Mouse (Mus musculus): Measurements from ENCODE around the gene Dst. TPM values are rescaled to one million over a fixed set of nuclear protein-coding genes. Genes with fewer than 3 reads are reported as not detected.

The Dst gene
- polyA plus RNA-seq, 1 experiment from 2014 or later = 44.3 TPM

DNA sequence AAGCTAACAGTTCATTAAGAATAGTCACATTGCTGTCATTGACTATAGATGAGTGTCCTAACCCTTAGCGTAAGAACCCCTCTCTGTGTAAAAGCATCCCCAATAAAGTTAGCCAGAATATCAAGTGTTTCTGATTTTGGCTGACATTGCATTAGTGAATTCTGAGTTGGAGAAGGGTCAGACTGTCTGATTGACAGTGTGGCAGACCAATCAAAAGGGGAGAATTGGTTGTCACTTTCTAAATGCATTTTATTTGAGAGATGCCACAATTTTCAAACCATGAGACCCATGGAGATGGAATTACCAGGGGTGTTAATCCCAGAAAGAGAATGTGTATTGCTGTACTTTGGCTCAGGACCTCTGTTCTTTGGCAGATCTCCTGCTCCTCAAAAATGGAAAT, 125.5 kb downstream of the Dst start:
- H3K27me3 ChIP-seq (ENCODE audit: control insufficient read depth, insufficient read depth, low read length) = no peaks in the 10 kb centered on the region
- no peak overlapping the region for H3K4me2 ChIP-seq (replicated peaks; ENCODE audit: low read depth, low read length)
- H3K4me3 ChIP-seq (ENCODE audit: low read length) = no peak overlapping the region
- no peak overlapping the region for H3K27ac ChIP-seq (ENCODE audit: low read depth, low read length)
- 32% methylated on average over 1 of the region's 1 CpGs for WGBS
- no peaks in the 10 kb centered on the region for H3K36me3 ChIP-seq (ENCODE audit: control insufficient read depth, insufficient read depth, low read length)
- H3K9me3 ChIP-seq (ENCODE audit: control insufficient read depth, low read length) = 0 out of 2 replicates have a peak, but pooled peaks cover 2% of the 10 kb centered on the region
- H3K9ac ChIP-seq (ENCODE audit: low read depth, low read length) = no peak overlapping the region
- ATAC-seq (ENCODE audit: low FRiP score, low TSS enrichment) = no peak
- peaks cover 25% of the 10 kb centered on the region; the same call in 1 of the 2 replicates for H3K4me1 ChIP-seq (ENCODE audit: control insufficient read depth, insufficient read depth, low read length)

DNA sequence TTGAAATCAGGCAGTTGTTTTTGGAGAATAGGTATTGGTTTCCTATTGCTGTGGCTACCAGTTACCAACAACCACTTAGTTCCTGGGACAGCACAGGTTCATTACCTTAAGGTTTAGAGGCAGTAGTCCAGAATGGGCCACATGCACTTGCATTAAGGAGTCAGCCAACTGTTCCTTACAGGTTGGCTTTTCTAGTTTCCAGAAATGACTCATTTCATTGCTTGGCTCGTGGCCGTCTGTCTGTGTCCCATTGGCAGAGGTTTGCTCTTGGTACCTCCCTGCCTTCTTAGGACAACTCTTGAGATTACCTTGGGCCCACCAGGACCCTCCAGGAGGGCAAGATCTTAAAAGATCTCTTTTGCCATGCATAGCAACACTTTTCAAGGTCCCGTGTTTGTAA, 125.9 kb downstream of the Dst start:
- Histone ChIP-seq H3K4me3 (ENCODE audit: low read length) (no peak overlapping the region), H3K4me2 (replicated peaks; ENCODE audit: low read depth, low read length) (no peak overlapping the region), H3K27me3 (ENCODE audit: control insufficient read depth, insufficient read depth, low read length) (no peaks in the 10 kb centered on the region), H3K36me3 (ENCODE audit: control insufficient read depth, insufficient read depth, low read length) (no peaks in the 10 kb centered on the region), H3K4me1 (ENCODE audit: control insufficient read depth, insufficient read depth, low read length) (peaks cover 25% of the 10 kb centered on the region; the same call in 1 of the 2 replicates), H3K9ac (ENCODE audit: low read depth, low read length) (no peak overlapping the region), H3K9me3 (ENCODE audit: control insufficient read depth, low read length) (0 out of 2 replicates have a peak, but pooled peaks cover 3% of the 10 kb centered on the region), H3K27ac (ENCODE audit: low read depth, low read length) (no peak overlapping the region)
- 86% methylated on average over 3 of the region's 3 CpGs for WGBS
- no peak for ATAC-seq (ENCODE audit: low FRiP score, low TSS enrichment)

DNA sequence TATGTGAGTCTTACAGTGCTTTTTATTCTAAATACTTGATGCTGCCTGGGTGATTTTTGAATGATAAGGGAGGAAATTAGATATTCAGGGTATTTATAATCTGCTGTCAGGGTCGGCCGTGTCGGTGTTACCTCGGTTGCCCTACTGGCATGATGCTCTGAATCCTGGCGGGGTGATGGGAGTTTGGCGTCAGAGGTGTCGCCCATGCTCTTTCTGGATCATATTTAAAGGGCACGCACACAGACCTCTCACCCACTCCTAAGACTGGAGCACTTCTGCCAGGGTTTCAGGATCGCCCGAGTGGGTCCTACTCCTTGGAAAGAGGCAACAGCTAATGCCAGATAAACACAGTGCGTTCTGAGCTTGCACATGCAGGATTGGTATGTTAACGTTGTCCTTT, 128.1 kb downstream of the Dst start:
- Histone ChIP-seq H3K27me3 (ENCODE audit: control insufficient read depth, insufficient read depth, low read length) (no peaks in the 10 kb centered on the region), H3K36me3 (ENCODE audit: control insufficient read depth, insufficient read depth, low read length) (no peaks in the 10 kb centered on the region)
- WGBS = 72% methylated on average over 12 of the region's 12 CpGs

DNA sequence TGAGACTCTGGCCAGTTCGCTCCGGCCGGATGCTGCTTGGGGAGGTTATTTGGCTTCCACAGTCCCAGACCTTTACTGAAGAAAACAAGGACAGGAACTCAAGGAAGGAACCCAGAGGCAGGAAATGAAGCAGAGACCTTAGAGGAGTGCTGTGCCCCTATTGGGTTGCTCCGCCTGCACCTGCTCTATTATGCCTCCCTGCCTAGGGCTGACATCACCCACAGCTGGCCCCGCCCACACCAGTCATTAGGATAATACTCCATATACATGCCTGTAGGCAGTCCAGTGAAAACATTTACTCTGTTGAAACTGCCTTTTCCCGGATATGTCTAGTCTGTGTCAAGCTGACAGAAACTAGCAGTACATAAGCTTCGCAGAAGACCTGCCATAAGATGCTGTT, 130.5 kb downstream of the Dst start:
- ATAC-seq (ENCODE audit: low FRiP score, low TSS enrichment) = no peak
- Histone ChIP-seq H3K27ac (ENCODE audit: low read depth, low read length) (no peak overlapping the region), H3K4me3 (ENCODE audit: low read length) (no peak overlapping the region), H3K4me2 (replicated peaks; ENCODE audit: low read depth, low read length) (no peak overlapping the region), H3K4me1 (ENCODE audit: control insufficient read depth, insufficient read depth, low read length) (peaks cover 18% of the 10 kb centered on the region), H3K9ac (ENCODE audit: low read depth, low read length) (no peak overlapping the region), H3K36me3 (ENCODE audit: control insufficient read depth, insufficient read depth, low read length) (no peaks in the 10 kb centered on the region), H3K9me3 (ENCODE audit: control insufficient read depth, low read length) (0 out of 2 replicates have a peak, but pooled peaks cover 3% of the 10 kb centered on the region), H3K27me3 (ENCODE audit: control insufficient read depth, insufficient read depth, low read length) (no peaks in the 10 kb centered on the region)
- WGBS = 91% methylated on average over 7 of the region's 7 CpGs

More for the DNA sequence above, 128.1 kb downstream of the Dst start:
- H3K4me3 ChIP-seq (ENCODE audit: low read length) = no peak overlapping the region
- no peak overlapping the region for H3K4me2 ChIP-seq (replicated peaks; ENCODE audit: low read depth, low read length)
- no peak for ATAC-seq (ENCODE audit: low FRiP score, low TSS enrichment)
- H3K27ac ChIP-seq (ENCODE audit: low read depth, low read length) = no peak overlapping the region
- peaks cover 19% of the 10 kb centered on the region; the same call in 1 of the 2 replicates for H3K4me1 ChIP-seq (ENCODE audit: control insufficient read depth, insufficient read depth, low read length)
- H3K9ac ChIP-seq (ENCODE audit: low read depth, low read length) = no peak overlapping the region
- 0 out of 2 replicates have a peak, but pooled peaks cover 3% of the 10 kb centered on the region for H3K9me3 ChIP-seq (ENCODE audit: control insufficient read depth, low read length)

DNA sequence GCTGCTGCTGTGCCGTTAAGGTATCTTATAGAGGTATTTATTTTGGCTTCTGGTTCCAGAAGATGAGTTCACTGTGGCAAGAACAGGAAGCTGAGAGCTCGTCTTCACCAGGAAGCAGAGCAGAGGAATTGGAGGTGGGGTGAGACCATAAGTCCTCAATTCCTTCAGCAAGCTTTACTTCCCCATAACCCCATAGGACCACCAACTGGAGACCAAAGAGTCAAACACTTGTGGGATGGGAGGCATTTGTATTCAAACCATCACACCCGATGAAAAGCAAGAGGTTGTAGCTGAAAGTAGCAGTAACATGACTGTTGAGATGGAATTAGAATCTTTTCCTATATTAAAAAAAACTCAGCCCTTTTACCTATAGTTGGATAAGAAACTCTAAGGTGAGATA, 132.0 kb downstream of the Dst start:
- Histone ChIP-seq H3K4me2 (replicated peaks; ENCODE audit: low read depth, low read length) (no peak overlapping the region), H3K4me1 (ENCODE audit: control insufficient read depth, insufficient read depth, low read length) (peaks cover 15% of the 10 kb centered on the region), H3K9ac (ENCODE audit: low read depth, low read length) (no peak overlapping the region), H3K27me3 (ENCODE audit: control insufficient read depth, insufficient read depth, low read length) (no peaks in the 10 kb centered on the region), H3K27ac (ENCODE audit: low read depth, low read length) (no peak overlapping the region), H3K36me3 (ENCODE audit: control insufficient read depth, insufficient read depth, low read length) (no peaks in the 10 kb centered on the region), H3K9me3 (ENCODE audit: control insufficient read depth, low read length) (0 out of 2 replicates have a peak, but pooled peaks cover 3% of the 10 kb centered on the region), H3K4me3 (ENCODE audit: low read length) (no peak overlapping the region)
- ATAC-seq (ENCODE audit: low FRiP score, low TSS enrichment) = no peak
- 47% methylated on average over 3 of the region's 3 CpGs for WGBS

DNA sequence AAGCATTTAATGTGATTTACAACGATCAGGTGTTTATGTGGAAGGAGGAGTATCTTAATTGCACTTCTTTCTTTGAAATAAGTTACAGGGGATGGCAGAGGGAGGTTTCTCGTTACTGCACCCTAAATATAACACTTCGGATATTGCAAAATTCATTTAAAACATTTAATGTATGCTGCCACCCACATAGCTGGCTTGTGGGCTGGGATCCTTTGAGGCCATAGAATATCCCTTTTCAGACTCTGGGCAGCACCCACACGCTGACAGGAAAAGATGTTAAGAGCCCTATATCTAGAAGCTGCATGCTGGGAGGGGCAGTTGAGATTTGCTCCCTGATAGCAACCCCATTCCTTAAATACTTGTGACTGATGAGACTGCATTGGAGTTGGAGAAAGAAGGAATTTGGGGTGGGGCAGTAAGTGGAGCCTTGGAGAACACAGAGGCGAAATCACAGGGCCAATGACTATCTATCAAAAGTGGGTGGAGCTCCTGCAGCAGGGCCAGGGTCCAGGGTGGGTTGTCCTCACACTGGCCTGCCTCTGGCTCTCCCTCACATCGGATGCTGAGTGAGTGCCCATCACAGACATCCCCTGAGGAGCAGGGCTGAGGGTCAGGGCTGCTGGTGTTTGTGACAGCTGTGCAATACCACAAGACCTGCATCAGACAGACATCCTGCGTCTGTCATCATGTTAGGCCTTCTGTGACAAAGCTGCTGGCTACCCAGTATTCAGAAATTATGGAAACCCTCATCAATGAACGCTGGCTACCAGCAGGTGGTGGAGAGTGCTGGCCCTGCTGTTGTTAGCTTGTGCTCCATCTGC, 133.1 kb downstream of the Dst start:
- Histone ChIP-seq H3K27ac (ENCODE audit: low read depth, low read length) (no peak overlapping the region), H3K27me3 (ENCODE audit: control insufficient read depth, insufficient read depth, low read length) (no peaks in the 10 kb centered on the region), H3K36me3 (ENCODE audit: control insufficient read depth, insufficient read depth, low read length) (no peaks in the 10 kb centered on the region), H3K4me3 (ENCODE audit: low read length) (no peak overlapping the region), H3K4me2 (replicated peaks; ENCODE audit: low read depth, low read length) (no peak overlapping the region), H3K9ac (ENCODE audit: low read depth, low read length) (no peak overlapping the region), H3K4me1 (ENCODE audit: control insufficient read depth, insufficient read depth, low read length) (peaks cover 8% of the 10 kb centered on the region), H3K9me3 (ENCODE audit: control insufficient read depth, low read length) (0 out of 2 replicates have a peak, but pooled peaks cover 3% of the 10 kb centered on the region)
- peak; percentile 83 for ATAC-seq (ENCODE audit: low FRiP score, low TSS enrichment)
- 22% methylated on average over 8 of the region's 8 CpGs for WGBS

DNA sequence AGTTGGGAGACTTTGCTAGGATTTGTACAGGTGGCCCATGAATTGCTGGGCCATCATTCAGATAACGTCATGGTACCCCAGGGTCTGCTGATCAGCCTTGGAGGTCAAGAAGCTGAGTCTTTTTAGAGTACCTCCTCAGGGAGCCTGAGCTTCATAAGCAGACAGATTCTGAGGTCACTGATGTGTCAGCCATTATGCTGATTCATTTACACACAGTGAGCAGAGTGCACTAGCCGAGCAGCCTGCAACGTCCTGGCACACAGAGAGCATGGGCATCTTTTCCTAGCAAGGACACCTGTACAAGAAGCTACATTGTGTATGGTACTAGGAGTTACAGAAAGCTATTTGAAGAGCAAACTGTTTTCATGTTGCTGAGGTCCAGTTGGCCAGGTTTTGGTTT, 134.3 kb downstream of the Dst start:
- H3K9ac ChIP-seq (ENCODE audit: low read depth, low read length) = no peak overlapping the region
- 60% methylated on average over 3 of the region's 3 CpGs for WGBS
- no peaks in the 10 kb centered on the region for H3K27me3 ChIP-seq (ENCODE audit: control insufficient read depth, insufficient read depth, low read length)
- H3K36me3 ChIP-seq (ENCODE audit: control insufficient read depth, insufficient read depth, low read length) = no peaks in the 10 kb centered on the region
- H3K9me3 ChIP-seq (ENCODE audit: control insufficient read depth, low read length) = 0 out of 2 replicates have a peak, but pooled peaks cover 3% of the 10 kb centered on the region
- no peak overlapping the region for H3K4me3 ChIP-seq (ENCODE audit: low read length)
- no peak overlapping the region for H3K27ac ChIP-seq (ENCODE audit: low read depth, low read length)
- H3K4me2 ChIP-seq (replicated peaks; ENCODE audit: low read depth, low read length) = no peak overlapping the region
- peaks cover 6% of the 10 kb centered on the region for H3K4me1 ChIP-seq (ENCODE audit: control insufficient read depth, insufficient read depth, low read length)
- no peak for ATAC-seq (ENCODE audit: low FRiP score, low TSS enrichment)

DNA sequence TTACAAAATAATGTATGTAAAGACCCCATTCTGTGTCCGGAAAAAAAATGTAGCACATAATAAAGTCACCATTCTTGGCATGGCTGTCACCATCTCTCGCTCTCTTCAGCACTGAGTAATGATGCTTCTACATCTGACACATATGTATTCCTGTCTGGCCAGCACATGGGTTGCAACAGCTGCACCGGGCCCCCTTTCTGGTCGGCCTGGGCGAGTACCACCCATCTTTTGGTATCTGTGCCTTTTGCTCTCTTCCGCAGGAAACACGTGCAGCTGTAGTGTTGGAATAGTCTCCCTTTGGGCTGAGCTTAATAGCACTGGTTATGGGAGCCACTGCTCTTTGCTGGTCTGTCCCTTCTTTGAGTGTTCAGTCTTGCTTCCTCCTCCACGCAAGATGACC, 135.3 kb downstream of the Dst start:
- Histone ChIP-seq H3K9me3 (ENCODE audit: control insufficient read depth, low read length) (0 out of 2 replicates have a peak, but pooled peaks cover 2% of the 10 kb centered on the region), H3K27me3 (ENCODE audit: control insufficient read depth, insufficient read depth, low read length) (no peaks in the 10 kb centered on the region), H3K4me1 (ENCODE audit: control insufficient read depth, insufficient read depth, low read length) (peaks cover 6% of the 10 kb centered on the region), H3K27ac (ENCODE audit: low read depth, low read length) (no peak overlapping the region), H3K4me2 (replicated peaks; ENCODE audit: low read depth, low read length) (no peak overlapping the region), H3K36me3 (ENCODE audit: control insufficient read depth, insufficient read depth, low read length) (no peaks in the 10 kb centered on the region), H3K9ac (ENCODE audit: low read depth, low read length) (no peak overlapping the region), H3K4me3 (ENCODE audit: low read length) (no peak overlapping the region)
- ATAC-seq (ENCODE audit: low FRiP score, low TSS enrichment) = no peak
- 74% methylated on average over 8 of the region's 8 CpGs for WGBS

DNA sequence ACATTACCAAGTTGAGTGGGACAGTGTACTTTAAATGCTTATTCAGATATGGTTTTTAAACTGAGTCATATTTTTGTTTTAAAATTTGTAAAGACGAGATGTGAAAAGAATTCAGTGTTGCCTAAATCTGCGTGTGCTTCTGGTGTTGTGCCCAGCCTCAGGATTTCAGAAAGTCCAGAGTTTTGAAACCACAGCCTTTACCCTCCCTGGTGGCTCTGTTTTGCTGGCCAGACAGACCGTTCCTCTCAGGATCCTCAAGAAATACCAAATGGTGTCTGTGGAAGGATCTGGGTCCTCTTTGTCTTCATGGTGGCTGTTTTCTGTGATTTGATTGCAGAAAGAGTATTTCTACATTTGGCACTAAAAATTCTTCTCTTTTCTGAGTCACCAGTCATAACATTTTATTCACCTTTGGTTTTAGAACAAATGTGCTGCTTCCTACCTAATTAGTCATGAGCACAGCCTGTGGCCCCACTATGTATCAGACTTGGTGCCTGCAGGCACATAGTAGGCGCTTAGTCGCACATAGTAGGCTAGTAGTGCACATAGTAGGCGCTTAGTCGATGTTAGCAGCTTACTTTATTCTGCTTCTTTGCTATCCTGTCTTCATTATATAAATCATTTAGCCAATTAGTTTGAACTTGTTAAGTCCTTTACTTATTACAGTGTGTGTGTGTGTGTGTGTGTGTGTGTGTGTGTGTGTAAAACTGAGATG, 136.0 kb downstream of the Dst start:
- H3K4me3 ChIP-seq (ENCODE audit: low read length) = no peak overlapping the region
- no peak overlapping the region for H3K4me2 ChIP-seq (replicated peaks; ENCODE audit: low read depth, low read length)
- 84% methylated on average over 7 of the region's 7 CpGs for WGBS
- no peak overlapping the region for H3K9ac ChIP-seq (ENCODE audit: low read depth, low read length)
- peaks cover 6% of the 10 kb centered on the region for H3K4me1 ChIP-seq (ENCODE audit: control insufficient read depth, insufficient read depth, low read length)
- H3K9me3 ChIP-seq (ENCODE audit: control insufficient read depth, low read length) = no peaks in the 10 kb centered on the region
- ATAC-seq (ENCODE audit: low FRiP score, low TSS enrichment) = no peak
- no peaks in the 10 kb centered on the region for H3K36me3 ChIP-seq (ENCODE audit: control insufficient read depth, insufficient read depth, low read length)
- no peaks in the 10 kb centered on the region for H3K27me3 ChIP-seq (ENCODE audit: control insufficient read depth, insufficient read depth, low read length)
- no peak overlapping the region for H3K27ac ChIP-seq (ENCODE audit: low read depth, low read length)
